Mouse (Mus musculus) E14TG2a.4 (cell line): ENCODE measurements around the gene Il12b.
"Not testable (repeated sequence)": the region's sequence is repeated elsewhere in the genome, so short reads cannot be mapped to it uniquely, and the experiment has no call there.

ENCODE experiments used
- H3K27me3 ChIP-seq: 2 replicates; pipeline ENCODE4 v1.6.1; 2014; ENCODE audit warnings: low read length, control low read depth; ENCODE audit not compliant: insufficient read depth
- H3K36me3 ChIP-seq: 2 replicates; pipeline ENCODE4 v1.6.1; 2014; ENCODE audit warnings: low read length, control low read depth; ENCODE audit not compliant: insufficient read depth
- H3K4me1 ChIP-seq: replicated peaks from 2 replicates; pipeline ENCODE4 v1.6.1; 2014; ENCODE audit warnings: low read depth, low read length, control low read depth
- H3K4me3 ChIP-seq: replicated peaks from 2 replicates; pipeline ENCODE4 v1.5.1; 2014; ENCODE audit warnings: mild to moderate bottlenecking, low read length
- H3K9me3 ChIP-seq: 2 replicates; pipeline ENCODE4 v1.6.1; 2014; ENCODE audit warnings: low read length, control low read depth
- CTCF ChIP-seq: conservative IDR thresholded peaks from 2 replicates; pipeline ENCODE4 v1.5.1; 2014; ENCODE audit warnings: low read length
- NANOG ChIP-seq: IDR thresholded peaks from 2 replicates; pipeline ENCODE4 v1.6.1; 2014; ENCODE audit warnings: borderline replicate concordance, low read length, mixed read lengths
- POU5F1 ChIP-seq: IDR thresholded peaks from 2 replicates; pipeline ENCODE4 v1.6.1; 2014; ENCODE audit warnings: low read length, borderline replicate concordance

The Il12b gene

GRCm38 (mm10) chr11:44422337-44423111, 22.7 kb downstream of the Il12b start:
- Histone ChIP-seq H3K4me1 (no peaks in the 10 kb centered on the region; the same call in 1 of the 2 replicates), H3K36me3 (no peaks in the 10 kb centered on the region), H3K4me3 (no peak overlapping the region), H3K9me3 (no peaks in the 10 kb centered on the region), H3K27me3 (peaks cover 17% of the 10 kb centered on the region)
- no peak for TF ChIP-seq POU5F1
- no peak for TF ChIP-seq NANOG
- no peak for TF ChIP-seq CTCF

DNA sequence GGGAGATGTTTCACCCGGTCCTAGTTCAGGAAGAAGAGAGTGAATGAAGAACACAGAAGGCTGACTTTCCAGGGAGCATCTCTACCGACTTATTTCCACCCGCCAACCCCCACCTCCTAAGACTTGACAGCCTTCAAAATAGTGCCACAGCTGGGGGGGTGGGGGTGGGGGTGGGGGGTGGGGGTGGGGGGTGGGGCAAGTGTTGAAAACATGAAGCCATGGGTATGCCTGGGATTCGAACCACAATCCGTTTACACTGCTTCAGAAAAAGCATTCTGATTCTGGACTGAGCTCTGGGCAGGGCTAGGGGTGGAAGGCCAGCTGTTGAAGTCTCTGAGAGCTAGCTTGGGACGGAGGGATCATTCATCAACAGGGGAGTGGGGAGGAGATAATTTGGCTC, 23.4 kb downstream of the Il12b start:
- no peaks in the 10 kb centered on the region for H3K9me3 ChIP-seq
- peaks cover 7% of the 10 kb centered on the region; the same call in 1 of the 2 replicates for H3K4me1 ChIP-seq
- TF ChIP-seq NANOG (no peak), POU5F1 (no peak), CTCF (no peak)
- H3K27me3 ChIP-seq: peaks cover 17% of the 10 kb centered on the region
- no peak overlapping the region for H3K4me3 ChIP-seq
- H3K36me3 ChIP-seq: no peaks in the 10 kb centered on the region

DNA sequence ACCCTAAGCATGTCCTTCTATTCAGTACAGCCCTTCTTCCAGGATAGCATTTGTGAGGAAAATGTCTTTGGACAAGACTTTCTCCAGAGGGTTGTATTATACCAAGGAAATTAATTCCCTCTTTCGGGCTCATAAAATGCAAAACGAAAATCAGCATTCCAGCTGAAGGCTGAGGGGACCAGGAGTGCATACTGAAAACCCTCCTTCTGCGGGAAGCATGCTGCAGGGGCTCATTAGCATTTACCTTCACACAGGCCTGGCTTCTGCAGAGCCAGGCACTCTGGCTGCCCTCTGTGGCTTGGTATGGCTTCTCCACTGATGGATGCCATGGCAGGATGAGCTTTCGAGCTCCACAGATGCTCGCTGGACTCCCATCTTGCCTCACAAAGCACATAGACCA, 24.1 kb downstream of the Il12b start:
- H3K4me1 ChIP-seq: peaks cover 7% of the 10 kb centered on the region; the same call in 1 of the 2 replicates
- no peaks in the 10 kb centered on the region for H3K36me3 ChIP-seq
- H3K9me3 ChIP-seq: no peaks in the 10 kb centered on the region
- no peak overlapping the region for H3K4me3 ChIP-seq
- TF ChIP-seq CTCF (no peak), POU5F1 (no peak), NANOG (no peak)
- peaks cover 17% of the 10 kb centered on the region for H3K27me3 ChIP-seq

DNA sequence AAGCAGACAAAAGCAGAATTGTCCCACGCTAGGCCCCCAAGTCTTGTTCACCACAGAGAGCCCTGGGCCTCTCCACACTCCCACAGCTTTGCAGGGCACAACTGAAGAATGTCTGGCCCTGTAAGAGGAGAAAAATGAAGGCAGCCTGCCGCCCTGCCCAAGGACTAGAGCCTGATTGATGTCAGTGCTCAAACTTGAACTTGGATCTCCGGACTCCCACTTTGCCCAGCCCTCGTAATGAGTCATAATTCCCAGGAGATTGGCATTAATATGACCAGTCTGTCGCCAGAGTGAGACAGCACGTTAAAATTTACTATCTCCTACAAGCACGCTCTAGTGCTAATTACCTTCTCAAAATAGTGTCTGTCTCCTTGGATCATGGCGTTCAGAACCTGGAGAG, 25.1 kb downstream of the Il12b start:
- TF ChIP-seq NANOG: no peak
- no peak for TF ChIP-seq POU5F1
- no peak for TF ChIP-seq CTCF

DNA sequence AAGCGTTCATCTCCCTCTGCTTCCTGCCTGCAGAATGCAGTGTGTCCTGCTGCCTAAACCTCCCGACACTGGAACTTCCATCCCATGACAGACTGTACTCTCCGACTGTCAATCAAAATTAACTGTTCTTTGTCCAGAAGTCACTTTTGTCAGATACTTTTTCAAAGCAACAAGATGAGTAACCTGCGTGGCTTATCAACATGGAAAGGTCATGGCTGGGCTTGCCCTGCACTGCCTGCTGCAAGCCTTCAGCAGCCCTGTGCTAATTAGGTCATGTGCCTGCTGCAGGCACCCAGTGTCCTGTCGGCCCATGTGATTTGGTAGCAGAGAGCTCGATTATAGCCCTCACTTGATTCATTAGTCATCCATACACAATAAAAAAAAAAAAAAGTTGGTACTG, 25.8 kb downstream of the Il12b start:
- Histone ChIP-seq H3K9me3 (no peaks in the 10 kb centered on the region), H3K27me3 (peaks cover 3% of the 10 kb centered on the region; the same call in 1 of the 2 replicates), H3K4me3 (no peak overlapping the region), H3K36me3 (no peaks in the 10 kb centered on the region), H3K4me1 (peaks cover 7% of the 10 kb centered on the region; the same call in 1 of the 2 replicates)
- TF ChIP-seq POU5F1 (no peak), CTCF (no peak), NANOG (no peak)

More for the DNA sequence above, 25.1 kb downstream of the Il12b start:
- peaks cover 7% of the 10 kb centered on the region; the same call in 1 of the 2 replicates for H3K4me1 ChIP-seq
- peaks cover 10% of the 10 kb centered on the region for H3K27me3 ChIP-seq
- no peaks in the 10 kb centered on the region for H3K9me3 ChIP-seq
- no peaks in the 10 kb centered on the region for H3K36me3 ChIP-seq
- no peak overlapping the region for H3K4me3 ChIP-seq

DNA sequence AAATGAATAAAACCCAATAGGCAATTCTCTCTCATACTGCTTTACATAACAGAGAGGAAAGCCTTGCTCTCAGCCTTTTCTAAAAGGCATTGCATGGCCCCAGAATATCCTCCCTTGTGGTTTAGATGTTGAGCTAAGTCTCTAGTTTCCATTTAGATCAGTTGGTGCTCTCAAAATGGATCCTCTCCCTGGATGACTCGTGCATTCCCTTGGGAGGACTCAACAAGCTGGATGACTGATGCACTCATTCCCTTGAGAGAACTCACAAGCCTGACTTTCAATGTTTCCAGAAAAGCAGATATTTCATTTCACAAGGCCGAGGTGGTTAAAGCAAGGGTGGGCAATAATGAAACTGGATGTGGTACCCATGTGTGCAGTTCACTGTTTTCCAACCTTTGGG, 28.1 kb downstream of the Il12b start:
- TF ChIP-seq NANOG (no peak), POU5F1 (no peak), CTCF (no peak)
- Histone ChIP-seq H3K9me3 (no peaks in the 10 kb centered on the region), H3K36me3 (no peaks in the 10 kb centered on the region), H3K27me3 (peaks cover 3% of the 10 kb centered on the region; the same call in 1 of the 2 replicates), H3K4me3 (no peak overlapping the region), H3K4me1 (peaks cover 7% of the 10 kb centered on the region; the same call in 1 of the 2 replicates)

DNA sequence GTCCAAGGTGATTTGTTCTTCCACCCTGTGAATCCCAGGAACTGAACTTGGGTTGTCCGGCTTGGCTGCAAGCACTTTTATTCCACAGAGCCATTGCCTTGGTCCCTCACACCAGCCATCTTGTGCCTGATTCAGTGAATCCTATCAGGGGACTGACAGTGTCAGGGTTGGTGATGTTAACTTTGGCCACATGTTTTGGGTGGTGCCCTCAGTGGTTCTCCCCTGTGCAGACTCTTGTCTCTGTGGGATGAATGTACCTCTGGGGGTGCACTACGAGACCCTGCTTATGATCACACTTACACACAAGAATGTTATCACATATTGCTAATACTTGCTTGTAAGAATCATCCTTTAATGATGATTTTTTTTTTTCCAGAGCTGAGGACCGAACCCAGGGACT, 30.2 kb downstream of the Il12b start:
- no peak for TF ChIP-seq CTCF
- TF ChIP-seq POU5F1: no peak
- no peak for TF ChIP-seq NANOG
- Histone ChIP-seq H3K4me3 (no peak overlapping the region), H3K9me3 (no peaks in the 10 kb centered on the region), H3K36me3 (no peaks in the 10 kb centered on the region), H3K27me3 (no peaks in the 10 kb centered on the region), H3K4me1 (peaks cover 7% of the 10 kb centered on the region; the same call in 1 of the 2 replicates)

DNA sequence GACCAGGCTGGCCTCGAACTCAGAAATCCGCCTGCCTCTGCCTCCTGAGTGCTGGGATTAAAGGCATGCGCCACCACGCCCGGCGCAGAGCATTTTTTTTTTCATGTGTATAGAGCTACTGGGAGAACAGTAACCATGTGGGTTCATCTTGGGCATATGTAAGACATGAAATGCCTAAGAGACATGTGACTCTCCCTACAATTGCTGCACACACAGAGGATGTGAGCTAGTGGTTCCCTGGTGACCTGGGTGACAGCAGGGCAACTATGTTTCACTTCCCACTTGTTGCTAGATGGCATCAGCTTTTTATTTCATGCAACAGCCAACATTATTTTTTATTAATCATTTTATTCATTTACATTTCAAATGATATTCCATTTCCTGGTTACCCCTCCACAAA, 37.9 kb downstream of the Il12b start:
- TF ChIP-seq POU5F1 (no peak), CTCF (no peak), NANOG (no peak)
- H3K27me3 ChIP-seq: no peaks in the 10 kb centered on the region

DNA sequence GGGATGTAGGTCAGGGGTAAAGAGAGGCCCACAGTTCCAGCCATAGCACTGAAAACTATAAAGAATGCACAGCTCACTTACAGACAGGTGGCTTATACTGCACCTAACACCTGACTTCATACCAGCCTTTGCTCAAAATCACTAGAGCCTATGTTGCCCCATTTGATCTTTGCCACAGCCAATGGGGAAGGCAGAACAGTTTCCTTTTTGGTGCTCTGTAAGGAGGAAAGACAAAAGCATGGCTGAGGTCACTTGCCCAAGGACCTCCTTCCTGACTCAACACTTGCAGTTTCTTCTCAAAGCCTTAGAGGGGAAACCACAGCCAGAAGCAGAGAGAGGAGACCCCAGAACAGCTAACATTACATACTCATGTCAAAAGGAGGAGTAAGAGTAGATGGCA, 51.2 kb downstream of the Il12b start:
- Histone ChIP-seq H3K27me3 (no peaks in the 10 kb centered on the region), H3K36me3 (peaks cover 15% of the 10 kb centered on the region), H3K9me3 (no peaks in the 10 kb centered on the region), H3K4me1 (no peaks in the 10 kb centered on the region), H3K4me3 (no peak overlapping the region)
- TF ChIP-seq NANOG (no peak), CTCF (no peak), POU5F1 (no peak)

More for the DNA sequence above, 37.9 kb downstream of the Il12b start:
- no peaks in the 10 kb centered on the region for H3K36me3 ChIP-seq
- H3K9me3 ChIP-seq: no peaks in the 10 kb centered on the region
- no peak overlapping the region for H3K4me3 ChIP-seq
- H3K4me1 ChIP-seq: no peaks in the 10 kb centered on the region

DNA sequence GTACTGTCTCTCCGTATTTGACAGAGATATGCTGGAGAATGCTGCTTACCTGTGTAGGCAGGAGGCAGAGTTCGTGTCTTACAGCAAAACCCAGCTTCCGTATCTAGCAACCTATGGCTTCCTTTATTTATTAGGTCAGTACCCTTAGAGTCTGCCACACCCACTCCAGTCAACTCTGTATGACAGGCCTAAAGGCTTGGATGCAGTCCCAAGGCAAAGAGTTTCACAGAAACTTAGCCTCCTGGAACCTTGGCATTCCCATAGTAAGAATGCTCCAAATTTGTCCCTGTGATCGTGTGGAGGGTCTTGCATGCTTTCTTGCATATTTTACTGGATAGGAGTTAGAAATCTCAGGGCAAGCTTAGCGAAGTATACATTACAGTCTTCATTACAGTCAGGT, 52.2 kb downstream of the Il12b start:
- not testable (repeated sequence) for H3K4me1 ChIP-seq, H3K27me3 ChIP-seq, H3K4me3 ChIP-seq, H3K9me3 ChIP-seq
- H3K36me3 ChIP-seq: peaks cover 24% of the 10 kb centered on the region
